Mouse (Mus musculus): ENCODE results near the gene Pcdh10. TPM values are rescaled to one million over a fixed set of nuclear protein-coding genes. Genes with fewer than 3 reads are reported as not detected.

Pcdh10 gene
- 0.16 and 0.25 TPM in 2 replicates for polyA plus RNA-seq (2012; rRNA removed)

- DNase-seq (ENCODE audit: low spot score): peak; percentile 76
Measured at GRCm38 (mm10) chr3:45378145-45378544, at the start of gene Pcdh10. Gene Pcdh10 (plus strand): TSS chr3:45378398.

GRCm38 (mm10) chr3:45355919-45356318 lies 22.3 kb upstream of the Pcdh10 start:
- no peak for DNase-seq (ENCODE audit: low spot score)

GRCm38 (mm10) chr3:45368952-45369351 lies 9.2 kb upstream of the Pcdh10 start:
- DNase-seq (ENCODE audit: low spot score): no peak

GRCm38 (mm10) chr3:45375761-45376500 lies 2.3 kb upstream of the Pcdh10 start:
- peak; percentile 33 for DNase-seq (ENCODE audit: low spot score)

GRCm38 (mm10) chr3:45376501-45377390 lies 1.5 kb upstream of the Pcdh10 start:
- no peak for DNase-seq (ENCODE audit: low spot score)

GRCm38 (mm10) chr3:45377391-45377998 lies 703 bp upstream of the Pcdh10 start:
- DNase-seq (ENCODE audit: low spot score): no peak

GRCm38 (mm10) chr3:45379541-45379971 lies 1.4 kb downstream of the Pcdh10 start:
- DNase-seq (ENCODE audit: low spot score): no peak

GRCm38 (mm10) chr3:45379972-45380761 lies 2.0 kb downstream of the Pcdh10 start:
- DNase-seq (ENCODE audit: low spot score): no peak

- DNase-seq (ENCODE audit: low spot score): no peak
Measured at GRCm38 (mm10) chr3:45380811-45381761, 2.9 kb downstream of the Pcdh10 start.

- DNase-seq (ENCODE audit: low spot score): no peak
Measured at GRCm38 (mm10) chr3:45382032-45382755, 4.0 kb downstream of the Pcdh10 start.

GRCm38 (mm10) chr3:45383831-45384230 lies 5.6 kb downstream of the Pcdh10 start:
- DNase-seq (ENCODE audit: low spot score): no peak

GRCm38 (mm10) chr3:45385028-45385427 lies 6.8 kb downstream of the Pcdh10 start:
- no peak for DNase-seq (ENCODE audit: low spot score)

- no peak for DNase-seq (ENCODE audit: low spot score)
Measured at GRCm38 (mm10) chr3:45385451-45385850, 7.3 kb downstream of the Pcdh10 start.

- no peak for DNase-seq (ENCODE audit: low spot score)
Measured at GRCm38 (mm10) chr3:45386512-45386911, 8.3 kb downstream of the Pcdh10 start.

- no peak for DNase-seq (ENCODE audit: low spot score)
Measured at GRCm38 (mm10) chr3:45397101-45397500, 18.9 kb downstream of the Pcdh10 start.

GRCm38 (mm10) chr3:45403239-45403638 lies 25.0 kb downstream of the Pcdh10 start:
- no peak for DNase-seq (ENCODE audit: low spot score)

- DNase-seq (ENCODE audit: low spot score): no peak
Measured at GRCm38 (mm10) chr3:45431691-45432090, 53.5 kb downstream of the Pcdh10 start.

- DNase-seq (ENCODE audit: low spot score): no peak
Measured at GRCm38 (mm10) chr3:45432172-45432765, 54.1 kb downstream of the Pcdh10 start.

Measured in urinary bladder, adult 2 months (tissue).